Mouse (Mus musculus) neural tube, embryonic 13.5 days (tissue): ENCODE data around the gene Tppp2. TPM values are rescaled to one million over a fixed set of nuclear protein-coding genes. Genes with fewer than 3 reads are reported as not detected.

Experiments
- polyA plus RNA-seq: library from polyadenylated mRNA; unstranded; fragments of >200 nt; fragmentation: Nextera tagmentation; extraction: Ambion mirVana; gene quantifications from 2 replicates; pipeline ENCODE4 v1.2.1, GENCODE M21; 2015

The Tppp2 gene
- polyA plus RNA-seq, 1 experiment from 2014 or later = not detected

Other genes starting within 250 kb of the Tppp2 start
- not detected in 2 replicates for gene Gm17079, start 223.0 kb upstream of the Tppp2 start, polyA plus RNA-seq
- gene Gm5800, start 201.2 kb upstream of the Tppp2 start, polyA plus RNA-seq = not detected in 2 replicates
- gene Ang4, start 144.8 kb upstream of the Tppp2 start, polyA plus RNA-seq = not detected in 2 replicates
- not detected in 2 replicates for gene AY358078, start 118.4 kb upstream of the Tppp2 start, polyA plus RNA-seq
- not detected in 2 replicates for gene Ear6, start 64.7 kb upstream of the Tppp2 start, polyA plus RNA-seq
- 69.9 and 78.4 TPM in 2 replicates for gene Mettl17, start 33.6 kb upstream of the Tppp2 start, polyA plus RNA-seq
- 1.3 and 1.5 TPM in 2 replicates for gene Slc39a2, start 25.5 kb upstream of the Tppp2 start, polyA plus RNA-seq
- gene Ndrg2, start 4.3 kb upstream of the Tppp2 start, polyA plus RNA-seq = 151 and 159 TPM in 2 replicates
- gene Rnase13, start 4.3 kb downstream of the Tppp2 start, polyA plus RNA-seq = not detected in 2 replicates
- gene Arhgef40, start 66.3 kb downstream of the Tppp2 start, polyA plus RNA-seq = 69.0 and 72.9 TPM in 2 replicates
- gene Tmem253, start 97.2 kb downstream of the Tppp2 start, polyA plus RNA-seq = not detected in 2 replicates
- 32.3 and 32.5 TPM in 2 replicates for gene Zfp219, start 102.3 kb downstream of the Tppp2 start, polyA plus RNA-seq
- gene Olfr221, start 124.0 kb downstream of the Tppp2 start, polyA plus RNA-seq = not detected in 2 replicates
- gene Hnrnpc, start 185.6 kb downstream of the Tppp2 start, polyA plus RNA-seq = 631 and 750 TPM in 2 replicates
- 45.3 and 52.9 TPM in 2 replicates for gene Rpgrip1, start 192.3 kb downstream of the Tppp2 start, polyA plus RNA-seq